Comparison of ENCODE assay signal across 8 mouse cellular contexts in the genomic region with DNA sequence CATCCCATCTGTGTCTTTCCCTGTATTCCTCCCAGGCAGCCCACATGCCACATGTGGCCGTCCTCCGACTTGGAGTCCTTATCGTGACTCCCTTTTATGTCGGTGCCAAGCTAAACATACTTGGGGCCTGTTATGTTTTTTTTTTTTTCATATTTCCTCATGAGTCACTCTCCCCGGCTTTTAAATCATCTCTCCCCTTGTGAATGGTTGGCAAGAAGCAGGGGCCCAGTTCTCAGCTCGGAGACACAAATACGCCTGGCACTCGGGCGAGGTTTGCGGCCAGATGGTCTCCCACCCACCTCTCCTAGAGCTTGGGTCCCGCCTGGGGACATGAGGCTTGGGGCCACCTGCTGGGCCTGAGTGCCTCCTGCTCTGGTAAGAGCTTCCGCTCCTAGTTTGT.
A peak's percentile ranks its signal among the peaks of the same experiment; 100 is the strongest.
DNase-seq lines count a peak whose midpoint lies in the region; ATAC-seq lines count a peak whose summit lies in the region.

No protein-coding gene starts in this region.

- no peaks in the 10 kb centered on the region for H3K9me3 ChIP-seq in heart, embryonic 11.5 days (replicated peaks; ENCODE audit: control insufficient read depth, low read length)
- no peaks in the 10 kb centered on the region for H3K9me3 ChIP-seq in intestine, embryonic 16.5 days (ENCODE audit: control insufficient read depth, low read length)
- H3K9me3 ChIP-seq in lung, embryonic 15.5 days = no peaks in the 10 kb centered on the region
- H3K9me3 ChIP-seq in hindbrain, embryonic 16.5 days (ENCODE audit: control insufficient read depth, low read length) = no peaks in the 10 kb centered on the region
- H3K9me3 ChIP-seq in hindbrain, embryonic 14.5 days (ENCODE audit: control insufficient read depth, low read length) = no peaks in the 10 kb centered on the region

- peak; percentile 96 for DNase-seq in heart, adult 11 months
- DNase-seq in cerebellum, adult 9-10 months = peak; percentile 8
- DNase-seq in hindbrain, embryonic 14.5 days (ENCODE audit: low spot score) = no peak

- ATAC-seq in heart, embryonic 11.5 days (replicated peaks; ENCODE audit: insufficient number of reproducible peaks, low FRiP score, low TSS enrichment) = no peak
- peak; percentile 82 for ATAC-seq in intestine, embryonic 16.5 days
- peak; percentile 84 for ATAC-seq in lung, embryonic 15.5 days (ENCODE audit: borderline replicate concordance, extremely low read depth, low FRiP score, low TSS enrichment)
- no peak for ATAC-seq in hindbrain, embryonic 16.5 days
- no peak for ATAC-seq in erythroblast, adult 5-6 weeks (replicated peaks; ENCODE audit: low FRiP score, poor library complexity, severe bottlenecking)
- no peak for ATAC-seq in hindbrain, embryonic 14.5 days (ENCODE audit: low FRiP score)

- 56% methylated on average over 12 of the region's 12 CpGs for WGBS in heart, embryonic 11.5 days (ENCODE audit: insufficient replicate concordance)
- WGBS in intestine, embryonic 16.5 days = 41% methylated on average over 12 of the region's 12 CpGs
- WGBS in lung, embryonic 15.5 days = 22% methylated on average over 12 of the region's 12 CpGs
- 74% methylated on average over 12 of the region's 12 CpGs for WGBS in hindbrain, embryonic 16.5 days
- WGBS in hindbrain, embryonic 14.5 days = 82% methylated on average over 12 of the region's 12 CpGs

- no peak overlapping the region for H3K27ac ChIP-seq in heart, embryonic 11.5 days (ENCODE audit: low read depth, low read length)
- no peak overlapping the region for H3K27ac ChIP-seq in intestine, embryonic 16.5 days (ENCODE audit: low read length)
- peak overlapping the region; percentile 73 for H3K27ac ChIP-seq in lung, embryonic 15.5 days
- H3K27ac ChIP-seq in hindbrain, embryonic 16.5 days (ENCODE audit: low read depth, low read length) = no peak overlapping the region
- no peak overlapping the region for H3K27ac ChIP-seq in hindbrain, embryonic 14.5 days

- H3K36me3 ChIP-seq in heart, embryonic 11.5 days (ENCODE audit: control insufficient read depth, insufficient read depth, low read length) = no peaks in the 10 kb centered on the region
- H3K36me3 ChIP-seq in intestine, embryonic 16.5 days (ENCODE audit: control insufficient read depth, insufficient read depth, low read length) = no peaks in the 10 kb centered on the region
- H3K36me3 ChIP-seq in lung, embryonic 15.5 days = no peaks in the 10 kb centered on the region
- H3K36me3 ChIP-seq in hindbrain, embryonic 16.5 days (ENCODE audit: control insufficient read depth, insufficient read depth, low read length) = no peaks in the 10 kb centered on the region
- H3K36me3 ChIP-seq in hindbrain, embryonic 14.5 days (replicated peaks; ENCODE audit: control insufficient read depth, insufficient read depth) = no peaks in the 10 kb centered on the region

- peaks cover 7% of the 10 kb centered on the region; the same call in 1 of the 2 replicates for H3K27me3 ChIP-seq in heart, embryonic 11.5 days (ENCODE audit: control insufficient read depth, insufficient read depth, low read length)
- no peaks in the 10 kb centered on the region for H3K27me3 ChIP-seq in intestine, embryonic 16.5 days (replicated peaks; ENCODE audit: control insufficient read depth, insufficient read depth, low read length)
- no peaks in the 10 kb centered on the region for H3K27me3 ChIP-seq in lung, embryonic 15.5 days
- no peaks in the 10 kb centered on the region for H3K27me3 ChIP-seq in hindbrain, embryonic 16.5 days (replicated peaks; ENCODE audit: control insufficient read depth, insufficient read depth, low read length)
- H3K27me3 ChIP-seq in hindbrain, embryonic 14.5 days (ENCODE audit: control insufficient read depth, insufficient read depth, low read length) = no peaks in the 10 kb centered on the region

- H3K4me1 ChIP-seq in heart, embryonic 11.5 days (ENCODE audit: control insufficient read depth, insufficient read depth, low read length) = no peaks in the 10 kb centered on the region
- peaks cover 2% of the 10 kb centered on the region; the same call in 1 of the 2 replicates for H3K4me1 ChIP-seq in intestine, embryonic 16.5 days (ENCODE audit: control insufficient read depth, insufficient read depth, low read length)
- H3K4me1 ChIP-seq in lung, embryonic 15.5 days = peaks cover 27% of the 10 kb centered on the region
- H3K4me1 ChIP-seq in hindbrain, embryonic 16.5 days (ENCODE audit: control insufficient read depth, insufficient read depth, low read depth, low read length) = peaks cover 7% of the 10 kb centered on the region
- H3K4me1 ChIP-seq in hindbrain, embryonic 14.5 days (replicated peaks; ENCODE audit: control insufficient read depth, insufficient read depth, low read length) = 0 out of 2 replicates have a peak, but pooled peaks cover under 1% of the 10 kb centered on the region

- H3K9ac ChIP-seq in heart, embryonic 11.5 days (ENCODE audit: low read depth, low read length) = no peak overlapping the region
- H3K9ac ChIP-seq in intestine, embryonic 16.5 days (ENCODE audit: low read depth, low read length) = no peak overlapping the region
- no peak overlapping the region for H3K9ac ChIP-seq in lung, embryonic 15.5 days
- no peak overlapping the region for H3K9ac ChIP-seq in hindbrain, embryonic 16.5 days (ENCODE audit: low read depth, low read length)
- H3K9ac ChIP-seq in hindbrain, embryonic 14.5 days = no peak overlapping the region

- no peak overlapping the region for H3K4me3 ChIP-seq in heart, embryonic 11.5 days (ENCODE audit: low read depth, low read length)
- H3K4me3 ChIP-seq in intestine, embryonic 16.5 days (ENCODE audit: low read length) = no peak overlapping the region
- no peak overlapping the region for H3K4me3 ChIP-seq in lung, embryonic 15.5 days
- H3K4me3 ChIP-seq in hindbrain, embryonic 16.5 days (ENCODE audit: low read length) = no peak overlapping the region
- no peak overlapping the region for H3K4me3 ChIP-seq in hindbrain, embryonic 14.5 days (replicated peaks; ENCODE audit: low read length)

- no peak overlapping the region for H3K4me2 ChIP-seq in heart, embryonic 11.5 days
- H3K4me2 ChIP-seq in intestine, embryonic 16.5 days (ENCODE audit: low read depth, low read length) = no peak overlapping the region
- H3K4me2 ChIP-seq in lung, embryonic 15.5 days = 0 out of 2 replicates have a peak overlapping the region, but pooled peaks have one; percentile 13
- no peak overlapping the region for H3K4me2 ChIP-seq in hindbrain, embryonic 16.5 days (ENCODE audit: low read length)
- H3K4me2 ChIP-seq in hindbrain, embryonic 14.5 days (replicated peaks) = no peak overlapping the region

Comparison
In these comparisons a context has a peak if more than half of its experiments do, and no peak if none do; other contexts are left out.
1. ATAC-seq: peak in intestine, embryonic 16.5 days (single experiment) and lung, embryonic 15.5 days (single experiment); none in heart, embryonic 11.5 days (single experiment), hindbrain, embryonic 16.5 days (single experiment), erythroblast, adult 5-6 weeks (single experiment) and hindbrain, embryonic 14.5 days (single experiment).